Mouse (Mus musculus) neural tube, embryonic 14.5 days (tissue): ENCODE measurements at regions not wholly inside any gene's neighbourhood (a gene's known extent, or its start where the extent isn't known, plus 50 kb on each side); places are given as distances from the start of the nearest gene placed in this dataset.
"Not testable (repeated sequence)": the region's sequence is repeated elsewhere in the genome, so short reads cannot be mapped to it uniquely, and the experiment has no call there.

Experiments
- ATAC-seq: fragments of 200-750 bp; cut with Nextera tagmentation; 2 replicates; pipeline ENCODE4 v1.8.0; 2017; ENCODE audit warnings: low read depth, mild to moderate bottlenecking, moderate TSS enrichment, moderate library complexity
- H3K27ac ChIP-seq: fragments of 300-500 bp; sonication (generic); 2 replicates; pipeline ENCODE4 v1.5.1; 2014; ENCODE audit warnings: low read depth, mild to moderate bottlenecking, control low read depth, low read length, moderate library complexity, mixed read lengths
- H3K27me3 ChIP-seq: fragments of 300-500 bp; sonication (generic); 2 replicates; pipeline ENCODE4 v1.6.1; 2014; ENCODE audit warnings: low read length; ENCODE audit not compliant: control insufficient read depth, insufficient read depth
- H3K36me3 ChIP-seq: fragments of 300-500 bp; sonication (generic); 2 replicates; pipeline ENCODE4 v1.6.1; 2014; ENCODE audit warnings: low read length, mixed read lengths; ENCODE audit not compliant: control insufficient read depth, insufficient read depth
- H3K4me1 ChIP-seq: fragments of 300-500 bp; sonication (generic); 2 replicates; pipeline ENCODE4 v1.6.1; 2014; ENCODE audit warnings: low read length; ENCODE audit not compliant: control insufficient read depth, insufficient read depth
- H3K4me2 ChIP-seq: fragments of 300-500 bp; sonication (generic); 2 replicates; pipeline ENCODE4 v1.6.1; 2014; ENCODE audit warnings: mild to moderate bottlenecking, low read depth, low read length, control low read depth
- H3K4me3 ChIP-seq: fragments of 300-500 bp; sonication (generic); 2 replicates; pipeline ENCODE4 v1.5.1; 2014; ENCODE audit warnings: low read depth, low read length, control low read depth, mixed read lengths
- H3K9ac ChIP-seq: fragments of 300-500 bp; sonication (generic); replicated peaks from 2 replicates; pipeline ENCODE4 v1.6.1; 2014; ENCODE audit warnings: low read depth, mild to moderate bottlenecking, control low read depth, low read length, mixed read lengths
- H3K9me3 ChIP-seq: fragments of 300-500 bp; sonication (generic); 2 replicates; pipeline ENCODE4 v1.6.1; 2016; ENCODE audit warnings: low read length; ENCODE audit not compliant: control insufficient read depth
- WGBS: fragments of 180-500 bp; shearing (Covaris S2); extraction: QIAGEN DNeasy Blood & Tissue Kit; methylation state at CpG from one replicate; pipeline ENCODE4 v1.1.7; 2014; 5-methylcytosine and 5-hydroxymethylcytosine counted together

GRCm38 (mm10) chr1:149332239-149332638 lies 628.9 kb downstream of the Pla2g4a start:
- Histone ChIP-seq H3K27ac (no peak overlapping the region), H3K36me3 (no peaks in the 10 kb centered on the region), H3K9me3 (no peaks in the 10 kb centered on the region), H3K27me3 (no peaks in the 10 kb centered on the region), H3K4me1 (no peaks in the 10 kb centered on the region), H3K4me2 (no peak overlapping the region), H3K4me3 (no peak overlapping the region), H3K9ac (no peak overlapping the region)
- whole genome bisulfite sequencing = 29% methylated on average over 3 of the region's 3 CpGs
- no peak for ATAC-seq

DNA sequence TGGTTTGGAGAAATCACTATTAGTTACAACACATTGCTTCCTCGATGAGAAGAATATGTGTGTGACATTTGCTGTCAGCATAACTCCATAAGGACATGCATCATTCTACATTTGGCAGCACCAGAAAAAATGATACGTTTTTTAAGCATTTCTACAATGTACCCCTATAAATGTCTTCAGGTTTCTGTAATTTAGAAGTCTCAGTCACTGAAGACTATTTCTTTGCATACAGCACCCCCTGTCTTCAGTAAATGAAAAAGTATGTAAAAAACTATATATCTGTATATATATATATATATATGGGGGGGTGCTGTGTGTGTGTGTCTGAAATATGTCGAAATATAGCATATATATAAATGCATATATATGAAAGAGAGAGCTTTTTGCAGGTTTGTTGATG lies 633.9 kb downstream of the Pla2g4a start:
- H3K27me3 ChIP-seq = no peaks in the 10 kb centered on the region
- H3K9me3 ChIP-seq = no peaks in the 10 kb centered on the region
- 70% methylated on average over 3 of the region's 3 CpGs for WGBS
- no peak overlapping the region for H3K4me3 ChIP-seq
- H3K4me2 ChIP-seq = no peak overlapping the region
- no peaks in the 10 kb centered on the region for H3K4me1 ChIP-seq
- H3K36me3 ChIP-seq = no peaks in the 10 kb centered on the region
- no peak for ATAC-seq
- no peak overlapping the region for H3K27ac ChIP-seq
- H3K9ac ChIP-seq = no peak overlapping the region

GRCm38 (mm10) chr1:149323095-149323494 lies 638.0 kb downstream of the Pla2g4a start:
- no peaks in the 10 kb centered on the region for H3K4me1 ChIP-seq
- no peak for ATAC-seq
- H3K4me2 ChIP-seq = no peak overlapping the region
- no peak overlapping the region for H3K4me3 ChIP-seq
- H3K27ac ChIP-seq = no peak overlapping the region
- no peaks in the 10 kb centered on the region for H3K36me3 ChIP-seq
- 63% methylated on average over 1 of the region's 1 CpGs for WGBS
- H3K27me3 ChIP-seq = no peaks in the 10 kb centered on the region
- no peaks in the 10 kb centered on the region for H3K9me3 ChIP-seq
- H3K9ac ChIP-seq = no peak overlapping the region

DNA sequence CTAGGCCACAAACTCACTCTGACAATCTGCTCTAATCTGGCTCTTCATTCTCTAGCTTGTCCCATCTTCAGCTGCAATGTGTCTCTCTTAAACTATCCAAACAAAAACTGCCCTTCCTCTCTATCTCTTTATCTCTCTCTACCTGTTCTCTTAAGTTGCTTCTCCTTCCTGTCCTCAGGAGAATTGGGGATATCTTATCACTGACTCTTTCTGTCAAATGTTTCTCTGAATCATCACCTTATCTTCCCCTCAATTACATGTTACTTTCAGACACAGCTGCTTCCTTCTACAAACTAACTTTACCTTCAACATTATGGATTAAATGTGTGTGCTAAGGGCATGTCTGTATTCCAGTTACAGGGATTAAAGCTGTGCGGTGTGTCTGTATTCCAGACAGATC lies 671.4 kb downstream of the Pla2g4a start:
- Histone ChIP-seq H3K27me3 (no peaks in the 10 kb centered on the region), H3K9ac (no peak overlapping the region), H3K4me2 (no peak overlapping the region), H3K4me3 (no peak overlapping the region), H3K4me1 (no peaks in the 10 kb centered on the region), H3K36me3 (no peaks in the 10 kb centered on the region), H3K9me3 (no peaks in the 10 kb centered on the region), H3K27ac (no peak overlapping the region)
- 97% methylated on average over 1 of the region's 1 CpGs for WGBS
- ATAC-seq = no peak

- Histone ChIP-seq H3K27ac (no peak overlapping the region), H3K9ac (no peak overlapping the region), H3K4me1 (no peaks in the 10 kb centered on the region), H3K4me3 (no peak overlapping the region), H3K27me3 (no peaks in the 10 kb centered on the region), H3K36me3 (no peaks in the 10 kb centered on the region), H3K4me2 (no peak overlapping the region), H3K9me3 (no peaks in the 10 kb centered on the region)
- 93% methylated on average over 1 of the region's 1 CpGs for WGBS
- no peak for ATAC-seq
These were observed 686.2 kb downstream of the Pla2g4a start for GRCm38 (mm10) chr1:149274932-149275331.

- Histone ChIP-seq H3K9ac (no peak overlapping the region), H3K4me2 (no peak overlapping the region), H3K9me3 (no peaks in the 10 kb centered on the region), H3K4me1 (no peaks in the 10 kb centered on the region), H3K27me3 (no peaks in the 10 kb centered on the region), H3K4me3 (no peak overlapping the region), H3K27ac (no peak overlapping the region), H3K36me3 (no peaks in the 10 kb centered on the region)
- WGBS = 59% methylated on average over 3 of the region's 3 CpGs
- no peak for ATAC-seq
These were observed 704.2 kb downstream of the Pla2g4a start for GRCm38 (mm10) chr1:149256866-149257265.

- WGBS = 51% methylated on average over 4 of the region's 4 CpGs
These were observed 706.9 kb downstream of the Pla2g4a start for GRCm38 (mm10) chr1:149254141-149254540.

GRCm38 (mm10) chr1:149238329-149239015 lies 722.6 kb downstream of the Pla2g4a start:
- Histone ChIP-seq H3K36me3 (no peaks in the 10 kb centered on the region), H3K4me3 (no peak overlapping the region), H3K9me3 (no peaks in the 10 kb centered on the region), H3K4me1 (no peaks in the 10 kb centered on the region), H3K9ac (no peak overlapping the region), H3K27me3 (no peaks in the 10 kb centered on the region), H3K27ac (no peak overlapping the region), H3K4me2 (no peak overlapping the region)
- peak; percentile 56; the same call in 1 of the 2 replicates for ATAC-seq
- WGBS = 76% methylated on average over 1 of the region's 1 CpGs

More at GRCm38 (mm10) chr1:149254141-149254540, 706.9 kb downstream of the Pla2g4a start:
- no peak overlapping the region for H3K4me3 ChIP-seq
- ATAC-seq = no peak
- H3K4me1 ChIP-seq = no peaks in the 10 kb centered on the region
- H3K9me3 ChIP-seq = no peaks in the 10 kb centered on the region
- H3K9ac ChIP-seq = no peak overlapping the region
- H3K36me3 ChIP-seq = no peaks in the 10 kb centered on the region
- no peaks in the 10 kb centered on the region for H3K27me3 ChIP-seq
- H3K27ac ChIP-seq = no peak overlapping the region
- no peak overlapping the region for H3K4me2 ChIP-seq

GRCm38 (mm10) chr1:149227170-149227569 lies 733.9 kb downstream of the Pla2g4a start:
- not testable (repeated sequence) for H3K36me3 ChIP-seq, H3K27me3 ChIP-seq, H3K27ac ChIP-seq, H3K9ac ChIP-seq, ATAC-seq, H3K4me3 ChIP-seq, H3K9me3 ChIP-seq, H3K4me2 ChIP-seq, H3K4me1 ChIP-seq
- WGBS = 97% methylated on average over 1 of the region's 1 CpGs
